ENCODE assay signal across 22 mouse cellular contexts in genomic region chr12:34170601-34171000, GRCm38 (mm10).
A peak's percentile ranks its signal among the peaks of the same experiment; 100 is the strongest.
DNase-seq lines count a peak whose midpoint lies in the region; ATAC-seq lines count a peak whose summit lies in the region.
"Had no signal": no experiment of that assay in that cellular context is flagged by ENCODE, and none has a peak within 500 bp of the region (broad histone marks: within the 10 kb centered on the region; RNA-seq: fewer than 3 reads in every experiment).

No protein-coding gene starts in this region.

- no peaks in the 10 kb centered on the region for H3K27me3 ChIP-seq in heart, embryonic 10.5 days (ENCODE audit: insufficient read depth, poor library complexity, severe bottlenecking)
- H3K27me3 ChIP-seq in heart, embryonic 12.5 days (replicated peaks): no peaks in the 10 kb centered on the region
- no peaks in the 10 kb centered on the region for H3K27me3 ChIP-seq in limb, embryonic 15.5 days
- H3K27me3 ChIP-seq: heart, embryonic 13.5 days; liver, embryonic 13.5 days; lung, embryonic 15.5 days had no signal

- ATAC-seq in heart, embryonic 12.5 days (ENCODE audit: insufficient number of reproducible peaks, low FRiP score): no peak; the same call in 1 of the 2 replicates
- no peak for ATAC-seq in limb, embryonic 15.5 days (ENCODE audit: insufficient number of reproducible peaks, low FRiP score, low TSS enrichment, low read depth)
- ATAC-seq: forebrain, embryonic 14.5 days had no signal

- WGBS in heart, embryonic 10.5 days: 37% methylated on average over 3 of the region's 3 CpGs
- 33% methylated on average over 3 of the region's 3 CpGs for WGBS in heart, embryonic 12.5 days
- 21% methylated on average over 3 of the region's 3 CpGs for WGBS in limb, embryonic 15.5 days

- no peaks in the 10 kb centered on the region for H3K9me3 ChIP-seq in heart, embryonic 10.5 days
- no peaks in the 10 kb centered on the region for H3K9me3 ChIP-seq in heart, embryonic 12.5 days (replicated peaks)
- H3K9me3 ChIP-seq in limb, embryonic 15.5 days: no peaks in the 10 kb centered on the region
- H3K9me3 ChIP-seq: heart, embryonic 13.5 days; liver, embryonic 13.5 days; lung, embryonic 15.5 days; midbrain, embryonic 10.5 days had no signal

- H3K4me3 ChIP-seq in heart, embryonic 10.5 days: no peak overlapping the region
- no peak overlapping the region for H3K4me3 ChIP-seq in heart, embryonic 12.5 days
- H3K4me3 ChIP-seq in limb, embryonic 15.5 days: no peak overlapping the region
- H3K4me3 ChIP-seq: erythroblast, embryonic 14.5 days; heart, embryonic 13.5 days; liver, embryonic 13.5 days; lung, embryonic 15.5 days; midbrain, embryonic 10.5 days had no signal

- peak; percentile 84 for DNase-seq in heart, embryonic 10.5 days (ENCODE audit: low spot score)
- peak; percentile 64 for DNase-seq in embryo, embryonic 11 days
- DNase-seq in forelimb bud, embryonic 11.5 days (ENCODE audit: low read depth, low spot score): peak; percentile 76
- DNase-seq in right cerebral cortex, postnatal 10 days (ENCODE audit: low spot score in 2 of 2): no peak
- no peak for DNase-seq in cerebellum, adult 18-20 months
- DNase-seq: adrenal gland, postnatal 25 days; cerebellum, adult 11-12 months; cerebellum, postnatal 36 days; gastrocnemius, postnatal 36 days; kidney, adult 18-20 months; liver, embryonic 13.5 days; lung, postnatal 4 days; thymus, postnatal 14 days had no signal

- H3K9ac ChIP-seq in heart, embryonic 12.5 days: no peak overlapping the region
- no peak overlapping the region for H3K9ac ChIP-seq in limb, embryonic 15.5 days
- H3K9ac ChIP-seq: heart, embryonic 13.5 days; liver, embryonic 13.5 days; lung, embryonic 15.5 days had no signal

- H3K27ac ChIP-seq in heart, embryonic 10.5 days: no peak overlapping the region
- no peak overlapping the region for H3K27ac ChIP-seq in heart, embryonic 12.5 days (ENCODE audit: poor library complexity, severe bottlenecking)
- H3K27ac ChIP-seq in limb, embryonic 15.5 days: peak overlapping the region; percentile 71; the same call in 1 of the 2 replicates
- H3K27ac ChIP-seq: heart, embryonic 13.5 days; kidney, postnatal 0 days; liver, embryonic 13.5 days; lung, embryonic 15.5 days; midbrain, embryonic 10.5 days had no signal

- H3K4me2 ChIP-seq in heart, embryonic 12.5 days: no peak overlapping the region
- no peak overlapping the region for H3K4me2 ChIP-seq in limb, embryonic 15.5 days
- H3K4me2 ChIP-seq: heart, embryonic 13.5 days; liver, embryonic 13.5 days; lung, embryonic 15.5 days had no signal

- peaks cover 4% of the 10 kb centered on the region for H3K4me1 ChIP-seq in heart, embryonic 10.5 days
- peaks cover 10% of the 10 kb centered on the region for H3K4me1 ChIP-seq in heart, embryonic 12.5 days (replicated peaks)
- H3K4me1 ChIP-seq in limb, embryonic 15.5 days: peaks cover 2% of the 10 kb centered on the region; the same call in 1 of the 2 replicates
- H3K4me1 ChIP-seq: liver, embryonic 13.5 days; lung, embryonic 15.5 days; midbrain, embryonic 10.5 days had no signal

- no peaks in the 10 kb centered on the region for H3K36me3 ChIP-seq in heart, embryonic 10.5 days
- H3K36me3 ChIP-seq in heart, embryonic 12.5 days: no peaks in the 10 kb centered on the region
- H3K36me3 ChIP-seq in limb, embryonic 15.5 days: no peaks in the 10 kb centered on the region
- H3K36me3 ChIP-seq: G1E; heart, embryonic 13.5 days; liver, embryonic 13.5 days; lung, embryonic 15.5 days; midbrain, embryonic 10.5 days had no signal

Comparison
In these comparisons a context has a peak if more than half of its experiments do, and no peak if none do; other contexts are left out.
1. DNase-seq: peak in heart, embryonic 10.5 days (single experiment), embryo, embryonic 11 days (single experiment) and forelimb bud, embryonic 11.5 days (single experiment); none in right cerebral cortex, postnatal 10 days (0 of 2) and cerebellum, adult 18-20 months (0 of 2).